Mouse (Mus musculus) bone marrow, adult 2 months (tissue): ENCODE results near the gene Rtl6.

Experiments
- CTCF ChIP-seq: fragments of 200-500 bp; IDR thresholded peaks from 2 replicates; pipeline ENCODE4 v1.5.1; 2011; ENCODE audit warnings: low read length, control low read depth; ENCODE audit not compliant: control insufficient read depth, insufficient read depth
- POLR2A ChIP-seq: fragments of 200-500 bp; IDR thresholded peaks from 2 replicates; pipeline ENCODE4 v1.6.1; 2011; ENCODE audit warnings: low read depth, mild to moderate bottlenecking, control low read depth, low read length, borderline replicate concordance; ENCODE audit not compliant: control insufficient read depth

DNA sequence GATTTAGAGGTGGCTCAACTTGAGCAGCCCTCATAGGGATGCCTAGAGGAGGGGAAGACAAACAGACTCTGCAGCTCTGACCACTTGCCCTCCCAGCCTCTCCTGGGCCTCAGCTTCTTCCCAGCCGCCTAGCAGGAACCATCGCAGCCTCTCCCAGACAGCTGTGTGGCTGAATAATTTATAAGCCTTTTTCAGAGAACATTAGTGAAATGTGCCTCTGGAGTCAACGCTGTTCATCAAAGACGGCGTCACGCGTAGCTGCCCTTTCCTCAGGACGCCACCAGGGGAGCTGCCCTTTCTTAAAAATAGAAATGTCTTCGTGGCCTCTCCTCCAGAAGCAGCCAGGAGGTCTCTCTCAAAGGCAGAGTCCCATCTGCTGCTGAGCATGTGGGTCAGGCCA is 35.9 kb upstream of the Rtl6 start:
- TF ChIP-seq CTCF (peak; percentile 29; the same call in 1 of the 2 replicates), POLR2A (no peak)
